Mouse (Mus musculus) erythroblast, adult 5-6 weeks (primary cell): Measurements from ENCODE around the gene Gpc6. TPM values are rescaled to one million over a fixed set of nuclear protein-coding genes. Genes with fewer than 3 reads are reported as not detected.

Experiments
- ATAC-seq: replicated peaks from 2 replicates; pipeline ENCODE4 v1.8.0; 2016; ENCODE audit warnings: moderate number of reproducible peaks, mild to moderate bottlenecking, moderate TSS enrichment, inconsistent platforms; ENCODE audit not compliant: poor library complexity, low FRiP score, severe bottlenecking
- total RNA-seq, 2 experiments: library from RNA; stranded (forward) in 1 of 2; stranded (reverse) in 1 of 2; fragments of 150-400 nt in 1 of 2; fragments of 200-764, 138-1000 nt in 1 of 2; gene quantifications; 2 replicates each; pipeline versions ENCODE4 v1.2.3 to v1.2.4; 2015 to 2017; ENCODE audit warnings: low replicate concordance in 2 of 2

The Gpc6 gene
- total RNA-seq, 2 experiments from 2014 or later = not detected

DNA sequence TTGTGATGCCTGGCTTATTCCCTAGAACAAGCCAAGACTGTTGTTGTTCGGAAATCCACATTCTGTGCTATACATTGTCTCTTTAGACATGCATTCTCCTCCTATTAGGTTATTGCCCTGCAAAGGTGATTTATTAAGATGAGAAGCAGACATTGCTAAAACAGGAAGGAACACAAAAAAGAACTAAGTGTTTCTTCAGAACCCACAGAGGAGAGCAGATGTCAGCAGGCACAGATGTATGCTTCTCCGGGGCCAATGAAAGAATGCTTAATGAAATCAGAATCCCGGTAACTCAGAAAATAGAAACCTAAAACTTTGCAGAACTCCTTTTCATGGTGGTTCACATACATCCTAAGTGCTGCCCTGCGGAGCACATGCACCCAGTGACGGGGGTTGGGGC lies 837.8 kb downstream of the Gpc6 start:
- ATAC-seq = no peak

DNA sequence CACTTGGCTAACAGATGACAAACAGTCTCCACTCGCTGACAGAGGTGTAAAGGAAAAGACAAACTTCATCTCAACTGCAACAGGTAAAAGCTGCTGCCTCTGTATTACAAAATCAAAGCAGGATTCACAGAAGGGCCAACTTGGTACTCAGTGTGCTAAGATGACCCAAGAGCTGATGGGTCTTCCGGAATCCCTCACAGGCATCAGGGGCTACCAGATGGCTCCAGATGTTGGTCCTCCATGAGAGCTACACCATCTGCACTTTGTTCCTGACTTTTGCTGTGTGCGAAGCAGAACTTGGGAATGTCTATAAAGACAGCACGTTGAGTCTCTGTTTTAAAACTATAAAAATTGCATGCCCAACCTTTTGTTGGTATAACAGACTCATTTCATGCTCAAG lies 842.7 kb downstream of the Gpc6 start:
- no peak for ATAC-seq

DNA sequence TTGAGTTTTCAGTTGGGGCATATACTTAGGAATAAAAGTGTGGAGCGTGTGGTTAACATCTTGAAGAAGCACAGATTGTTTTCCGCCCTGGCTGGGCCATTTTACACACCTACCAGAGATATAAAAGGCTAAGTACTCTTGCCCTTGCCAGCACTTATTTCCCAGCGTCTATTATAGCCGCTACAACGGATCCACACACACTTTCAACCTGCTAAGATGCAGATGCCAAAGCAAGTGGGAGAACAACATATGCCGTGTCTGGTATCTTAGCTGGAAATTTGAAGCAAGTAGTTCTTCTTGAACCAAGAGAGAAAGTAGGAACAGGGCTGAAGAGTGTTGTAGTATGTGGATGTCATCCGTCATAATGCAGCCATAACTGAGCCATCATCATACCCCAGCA lies 843.6 kb downstream of the Gpc6 start:
- ATAC-seq = no peak

DNA sequence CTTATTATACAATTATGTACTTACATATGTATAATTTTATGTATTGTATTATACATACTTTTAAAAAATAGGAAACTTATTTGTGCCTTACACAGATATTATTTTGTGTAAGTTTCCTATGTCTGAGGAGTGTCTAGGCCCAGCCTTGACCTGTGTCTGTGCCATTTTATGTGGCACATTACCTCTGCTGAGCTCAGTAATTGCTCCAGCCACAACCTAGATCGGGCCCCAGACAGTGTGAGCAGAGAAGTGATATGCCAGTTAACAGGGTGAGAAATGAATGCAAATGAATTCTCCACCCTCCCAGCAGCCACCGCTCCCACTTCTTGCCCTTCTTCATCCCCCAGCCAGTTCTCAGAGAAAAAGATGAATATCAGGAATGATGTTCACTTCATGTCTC lies 848.3 kb downstream of the Gpc6 start:
- ATAC-seq = no peak

DNA sequence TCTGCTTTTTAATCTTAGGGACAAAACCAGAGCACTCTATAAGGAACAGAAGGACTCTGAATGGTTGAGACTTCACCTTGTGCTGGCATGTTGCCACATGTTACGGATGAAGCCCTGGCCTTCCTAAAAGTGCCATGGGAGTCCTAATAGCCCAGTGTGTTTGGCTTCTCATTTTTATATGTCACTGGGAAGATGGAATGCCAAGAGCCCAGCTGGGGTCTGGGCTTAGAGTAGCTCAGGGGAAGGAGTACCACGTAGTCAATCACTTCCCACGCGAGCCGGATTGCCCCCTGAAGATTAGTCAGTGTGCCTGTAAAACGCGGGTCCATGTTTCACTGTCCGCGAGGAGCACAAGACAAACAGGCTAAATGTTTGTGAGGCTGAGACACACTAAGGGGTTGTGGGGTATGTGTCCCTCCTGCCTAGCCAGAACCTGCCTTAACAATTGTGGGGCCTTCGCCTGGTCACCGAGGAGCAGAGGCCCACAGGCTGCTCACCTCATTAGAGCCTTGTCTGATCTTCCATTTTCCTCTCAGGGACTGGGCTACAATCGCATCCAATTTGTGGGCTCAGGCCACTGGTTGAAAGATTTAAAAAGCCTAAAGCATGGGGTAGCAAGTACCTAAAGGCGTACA lies 852.9 kb downstream of the Gpc6 start:
- no peak for ATAC-seq

DNA sequence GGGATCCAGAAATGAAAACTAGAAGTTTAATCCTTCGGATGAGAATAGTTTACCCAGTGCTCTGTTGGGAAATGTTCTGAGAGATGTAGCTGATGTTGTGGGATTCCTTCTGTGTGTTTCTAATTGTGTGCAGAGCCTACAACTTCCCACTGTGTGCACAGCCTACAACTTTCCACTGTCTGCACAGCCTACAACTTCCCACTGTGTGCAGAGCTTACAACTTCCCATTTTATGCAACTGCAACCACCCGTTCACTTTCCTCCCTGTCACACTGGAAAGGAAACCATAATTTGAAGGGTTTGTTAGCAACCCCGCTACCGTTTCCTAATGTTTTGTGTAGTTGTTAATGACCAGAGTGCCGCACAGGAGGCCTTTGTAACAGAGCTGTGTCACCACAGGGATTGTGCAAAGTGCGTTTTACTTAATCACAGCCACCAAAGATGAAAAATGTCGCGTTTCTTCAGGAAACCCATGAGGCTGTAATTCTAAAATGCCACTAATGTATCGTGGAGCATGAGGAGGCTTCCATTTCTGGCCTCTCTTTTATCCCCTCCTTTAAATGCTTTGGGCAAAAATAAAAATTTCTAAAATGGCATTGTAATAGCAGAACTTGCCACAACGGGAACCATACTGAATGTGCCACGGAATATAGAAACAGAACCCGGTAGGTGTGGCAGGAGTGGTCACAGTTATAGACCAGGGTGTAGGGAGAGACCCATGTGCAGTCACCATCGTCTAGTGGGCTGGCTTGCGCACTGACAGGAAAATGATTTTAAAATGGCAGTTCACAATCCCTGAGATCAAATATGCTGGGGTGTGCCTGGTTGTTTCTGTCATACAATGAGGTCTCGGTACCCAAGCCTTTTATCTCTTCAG lies 853.7 kb downstream of the Gpc6 start:
- ATAC-seq = no peak

DNA sequence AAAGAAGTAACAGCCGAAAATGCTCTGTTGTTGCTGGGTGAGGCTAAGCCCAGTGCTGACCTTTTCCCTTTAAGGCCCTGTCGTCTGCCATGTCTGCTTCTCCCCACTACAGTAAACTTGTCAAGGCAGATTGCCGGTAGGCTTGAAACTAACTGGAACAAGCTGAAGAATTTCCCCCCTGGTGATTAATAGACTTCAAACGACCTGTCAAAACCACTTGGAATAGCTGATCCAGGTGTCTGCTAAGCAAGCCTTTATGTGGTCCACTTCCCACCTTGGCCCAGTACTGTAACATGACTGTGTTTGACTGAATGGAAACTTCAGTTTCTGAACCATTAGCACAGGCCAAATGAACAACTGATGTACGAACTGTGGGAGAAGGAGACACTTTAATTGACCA lies 856.6 kb downstream of the Gpc6 start:
- no peak for ATAC-seq

DNA sequence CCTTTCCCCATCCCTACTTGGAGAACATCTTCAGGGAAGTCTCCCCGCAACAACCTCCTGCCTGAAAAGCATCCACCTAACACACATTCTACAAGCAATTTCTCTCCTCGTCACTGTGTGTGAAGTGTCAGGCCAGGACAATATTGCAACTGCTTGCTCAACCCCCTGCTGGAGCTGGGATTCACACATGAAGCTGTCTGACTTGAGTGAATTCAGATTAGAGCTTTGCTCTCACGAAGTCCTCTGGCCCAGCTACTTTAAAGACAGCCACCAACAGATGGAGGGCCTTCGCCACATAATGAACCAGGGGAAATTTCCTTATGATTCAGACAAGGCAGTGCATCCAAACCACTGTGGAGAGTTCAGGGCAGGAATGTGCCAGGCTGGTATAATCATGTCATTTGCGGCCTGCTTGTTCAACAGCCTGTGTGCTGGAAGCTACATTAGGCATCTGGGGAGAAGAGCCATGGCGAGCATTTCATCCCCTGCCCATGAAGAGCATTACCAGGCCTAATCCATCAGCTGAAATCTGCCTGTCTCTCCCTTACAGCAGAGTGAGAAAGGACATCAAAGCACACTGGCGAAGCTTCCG lies 858.7 kb downstream of the Gpc6 start:
- ATAC-seq = no peak

DNA sequence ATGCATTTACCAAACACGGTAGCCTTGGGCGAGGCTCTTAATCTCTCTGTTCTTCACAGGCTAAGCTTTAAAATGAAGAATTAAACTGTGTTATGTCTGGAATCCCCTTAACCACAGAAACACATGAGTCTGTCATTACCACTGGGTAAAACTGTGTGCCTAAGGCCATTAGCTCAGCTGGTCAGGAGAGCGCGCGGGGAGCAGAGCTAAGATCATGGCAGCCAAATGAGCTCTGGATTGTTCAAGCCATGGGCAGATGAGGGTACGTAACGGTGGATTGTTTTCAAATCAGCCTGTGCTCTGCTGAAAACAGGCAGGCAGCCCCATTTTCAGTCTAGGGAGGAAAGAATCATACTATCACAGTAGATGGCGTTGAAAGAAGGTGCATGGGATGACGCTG lies 859.8 kb downstream of the Gpc6 start:
- no peak for ATAC-seq

DNA sequence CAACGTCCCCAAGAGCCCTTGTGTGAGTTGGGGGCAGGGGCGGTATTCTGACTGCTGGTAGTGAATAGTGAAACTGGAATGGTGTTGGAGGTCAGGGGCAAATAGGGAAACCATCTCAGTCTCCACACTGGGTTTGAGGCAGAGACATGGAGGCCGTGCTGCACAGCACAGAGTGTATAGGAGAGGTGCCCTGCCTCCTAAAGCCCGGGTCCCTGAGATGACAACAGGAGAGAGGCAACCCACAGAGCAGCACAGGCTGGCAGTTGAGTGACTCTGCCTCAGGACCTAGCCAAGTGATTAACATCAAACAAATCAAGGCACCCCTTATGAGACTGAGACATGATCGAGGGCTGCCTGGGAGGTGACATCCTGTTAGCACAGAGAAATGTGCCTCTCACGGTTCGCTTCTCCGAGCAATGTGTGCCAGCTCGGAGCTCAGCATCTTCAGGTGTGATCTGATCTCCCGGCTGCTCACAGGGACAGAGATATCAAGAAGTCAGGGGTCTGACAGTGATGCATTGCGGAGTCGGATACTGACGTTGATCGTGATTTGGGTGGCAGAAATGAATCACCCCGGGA lies 860.5 kb downstream of the Gpc6 start:
- ATAC-seq = no peak

DNA sequence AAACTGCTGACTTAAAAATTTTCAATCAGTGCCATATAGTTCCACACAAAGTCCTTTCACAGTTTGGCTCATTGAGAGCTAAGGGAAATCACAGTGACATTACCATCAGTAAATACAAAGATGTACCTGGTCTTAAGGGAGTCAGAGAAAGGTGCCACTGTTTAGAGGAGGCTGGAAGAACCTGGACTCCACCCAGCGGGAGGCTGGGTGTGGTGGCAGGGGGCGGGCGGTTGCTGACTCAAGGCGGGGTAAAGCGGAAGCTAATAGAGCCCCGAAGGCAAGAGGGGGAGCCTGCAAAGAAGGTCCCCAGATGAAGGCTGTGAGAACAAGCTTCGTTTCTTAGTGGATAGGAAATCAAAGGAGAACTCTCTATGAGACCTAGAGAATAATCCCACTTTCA lies 861.5 kb downstream of the Gpc6 start:
- ATAC-seq = no peak

DNA sequence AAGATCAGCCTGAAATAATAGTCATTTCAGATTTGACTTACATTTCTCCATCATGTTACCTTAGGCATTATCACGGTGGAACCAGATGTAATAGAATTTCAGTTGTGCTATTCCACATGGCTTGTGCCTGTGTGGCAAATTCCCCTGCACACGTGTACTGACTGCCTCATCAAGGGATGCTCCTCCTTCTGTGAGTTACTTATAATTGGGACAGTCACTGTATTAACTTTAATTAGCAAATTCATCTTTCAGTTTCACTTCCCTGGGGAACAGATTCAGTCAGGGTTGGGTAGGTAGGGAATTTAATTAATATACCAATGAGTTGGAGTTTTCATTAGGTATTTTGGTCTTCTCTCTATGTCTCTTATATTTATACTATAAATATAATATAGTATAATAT lies 869.8 kb downstream of the Gpc6 start:
- ATAC-seq = no peak

DNA sequence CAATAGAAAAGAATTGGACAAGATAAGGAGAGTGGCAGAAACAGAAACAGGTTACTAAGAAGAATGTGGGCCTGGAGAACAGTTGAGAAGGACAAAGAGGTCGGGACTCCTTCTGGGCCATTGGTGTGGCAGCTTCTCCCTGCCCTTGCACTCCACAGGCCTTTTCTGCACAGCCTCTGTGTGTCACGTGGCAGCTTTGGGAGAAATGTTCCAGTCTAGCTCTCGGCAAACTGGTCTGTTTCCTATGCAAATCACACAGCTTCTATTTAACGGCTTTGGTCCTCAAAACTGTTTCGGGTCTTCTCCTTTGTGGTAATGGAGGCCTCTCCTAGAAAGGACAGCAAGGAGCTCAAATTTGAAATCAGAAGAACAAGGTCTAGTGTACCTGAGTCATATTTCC lies 871.5 kb downstream of the Gpc6 start:
- ATAC-seq = no peak

DNA sequence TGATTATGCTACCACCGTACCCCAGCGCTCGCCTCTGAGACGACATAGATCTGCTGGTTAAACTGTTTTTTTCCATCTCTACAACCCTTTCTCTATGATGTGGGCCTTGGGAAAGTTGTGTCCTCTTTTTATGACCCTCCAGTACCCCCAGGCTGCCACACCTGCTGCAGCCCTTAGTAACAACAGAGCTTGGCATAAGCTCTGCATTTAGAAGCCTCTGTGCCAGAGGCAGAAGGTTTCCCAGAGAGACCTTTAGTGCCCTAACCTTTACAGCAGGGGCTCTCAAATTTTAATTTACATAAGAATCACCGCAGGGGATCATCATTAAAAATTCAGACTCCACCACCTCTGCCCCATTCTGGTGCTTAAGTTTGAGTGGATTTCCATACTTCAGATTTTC lies 875.3 kb downstream of the Gpc6 start:
- ATAC-seq = no peak

DNA sequence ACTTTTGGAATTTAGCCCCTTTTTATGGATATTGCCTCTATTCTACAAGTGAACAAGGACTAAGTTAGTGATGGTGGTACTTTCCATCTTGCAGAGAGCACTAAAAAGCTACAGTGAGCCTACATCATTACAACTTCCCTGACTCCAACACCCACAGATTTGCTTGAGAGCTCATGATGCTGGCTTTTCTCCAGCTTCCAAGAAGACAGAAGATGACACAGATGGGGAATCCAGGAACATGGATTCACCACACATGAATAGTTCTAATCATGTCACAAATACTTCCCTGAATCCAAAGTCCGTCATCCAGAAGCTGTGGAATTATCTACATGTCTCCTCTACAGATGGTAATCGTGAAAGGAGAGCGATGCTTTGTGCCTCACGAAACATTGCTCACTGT lies 882.7 kb downstream of the Gpc6 start:
- ATAC-seq = no peak

DNA sequence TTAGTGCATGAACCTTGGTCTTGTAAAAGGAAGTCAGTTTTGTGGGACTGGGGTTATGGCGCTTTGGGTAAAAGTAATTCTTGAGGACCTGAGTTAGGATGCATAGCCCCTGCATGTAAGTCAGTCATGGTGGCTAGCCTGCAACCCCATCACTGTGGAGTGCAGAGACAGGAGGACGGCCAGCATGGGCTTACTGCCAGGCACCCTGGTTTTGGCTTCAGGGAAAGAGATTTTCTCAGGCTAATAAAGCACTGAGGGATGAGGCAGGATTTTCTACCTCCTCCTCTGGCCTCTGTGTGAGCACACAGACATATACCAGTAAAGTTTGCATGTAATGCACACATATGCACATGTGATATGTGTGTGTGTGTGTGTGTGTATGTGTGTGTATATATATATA lies 883.2 kb downstream of the Gpc6 start:
- no peak for ATAC-seq

DNA sequence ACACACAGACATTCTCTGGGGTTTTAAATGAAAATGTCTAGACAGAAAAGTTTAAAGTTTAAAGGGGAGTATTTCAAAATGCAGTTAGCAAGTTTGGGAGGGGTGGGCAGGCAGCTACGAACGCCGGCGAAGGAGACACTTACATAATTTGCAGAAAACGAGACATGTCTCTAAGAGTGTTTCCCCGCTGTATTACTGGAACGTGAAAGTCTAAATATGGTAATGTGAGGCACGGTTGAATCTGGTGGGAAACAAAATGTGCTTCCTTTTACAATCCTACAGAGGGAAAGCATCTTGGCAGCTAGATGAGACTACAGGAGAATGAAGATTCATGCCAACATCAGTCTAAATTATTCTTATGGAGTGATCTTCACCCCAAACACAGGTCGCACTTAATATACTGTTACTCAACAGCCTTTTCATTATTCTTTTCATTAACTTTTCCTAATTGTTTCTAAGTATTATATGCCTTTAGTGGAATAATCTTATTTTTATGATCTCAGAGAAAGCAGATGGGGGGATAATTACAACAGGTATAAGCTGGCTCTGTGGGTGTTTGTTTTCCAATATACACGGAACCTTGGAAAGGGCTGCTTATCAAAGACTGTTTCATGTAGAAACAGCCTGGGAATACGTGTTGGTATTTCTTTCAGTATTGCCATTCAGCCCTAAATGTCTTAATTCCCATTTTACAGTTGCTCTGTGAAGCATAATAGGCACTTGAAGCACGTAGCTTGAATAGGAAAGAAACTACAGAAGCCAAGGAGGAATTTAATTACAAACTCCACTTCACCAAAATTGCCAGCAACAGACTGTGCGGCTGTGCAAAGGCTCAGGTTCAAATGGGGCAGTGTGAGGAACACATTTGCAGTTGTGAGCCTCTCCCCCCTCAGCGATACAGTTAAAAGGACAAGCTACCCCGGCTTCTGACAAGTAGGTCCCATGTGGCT lies 885.5 kb downstream of the Gpc6 start:
- no peak for ATAC-seq

DNA sequence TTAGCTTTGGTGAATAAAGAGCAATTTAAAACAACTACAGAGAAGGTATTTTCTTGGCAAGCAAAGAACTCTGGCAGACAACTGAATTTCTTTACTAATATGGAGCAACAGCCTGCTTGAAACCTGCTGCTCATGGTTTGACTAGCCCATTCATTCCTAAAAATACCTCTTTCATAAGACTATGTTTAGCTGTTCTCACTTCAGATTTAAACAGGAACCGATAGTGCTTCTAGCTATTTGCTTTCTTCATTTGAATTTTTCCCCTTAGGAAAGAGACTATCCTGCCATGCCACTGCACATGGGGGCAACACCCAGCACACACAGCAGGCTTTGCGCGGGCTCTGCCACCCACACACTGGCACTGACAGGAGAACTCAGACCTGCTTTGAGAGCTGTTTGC lies 888.4 kb downstream of the Gpc6 start:
- ATAC-seq = no peak

DNA sequence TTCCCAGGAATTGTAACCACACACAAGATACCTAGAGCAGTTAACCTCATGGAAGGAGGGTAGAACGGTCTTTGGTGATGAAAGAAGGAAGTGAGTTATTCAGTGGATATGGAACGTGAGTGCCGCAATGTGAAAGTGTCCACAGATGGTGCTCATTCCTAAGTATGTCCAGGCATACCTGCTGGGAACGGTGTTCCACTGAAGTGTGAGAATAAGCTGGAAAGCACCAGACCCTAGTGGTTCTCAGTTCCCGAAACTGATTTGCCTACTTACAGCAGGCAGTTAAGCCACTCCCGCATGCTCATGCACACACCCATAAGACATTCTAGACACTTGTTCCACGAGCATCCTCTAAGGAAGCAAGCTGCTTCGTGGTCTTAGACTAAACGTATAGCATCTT lies 890.9 kb downstream of the Gpc6 start:
- no peak for ATAC-seq

DNA sequence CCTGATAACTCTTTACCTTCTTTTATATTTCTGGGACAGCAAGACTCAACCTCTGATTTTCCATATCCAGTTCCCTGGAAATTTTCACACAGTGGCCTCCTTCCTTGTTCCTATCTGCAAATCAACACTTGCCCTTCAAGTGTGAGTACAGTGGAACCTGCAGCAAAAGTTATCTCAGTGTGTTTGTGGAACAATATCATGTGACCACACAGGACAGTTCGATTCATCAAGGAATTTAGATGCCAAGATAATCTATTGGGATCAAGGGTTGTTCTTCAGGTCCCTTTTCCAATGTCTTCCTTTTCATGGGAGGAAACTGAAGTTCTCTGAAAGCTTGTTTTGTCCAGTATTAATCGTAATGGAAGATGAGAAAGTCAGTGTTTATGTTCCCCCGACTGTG lies 891.6 kb downstream of the Gpc6 start:
- no peak for ATAC-seq
